Mouse (Mus musculus) layer of hippocampus, adult 2 months (tissue): ENCODE data around the gene Rasgef1b. TPM values are rescaled to one million over a fixed set of nuclear protein-coding genes. Genes with fewer than 3 reads are reported as not detected.

Experiments used
- DNase-seq, 2 experiments: peaks; one replicate each; pipeline ENCODE4 v3.0.0; 2022; ENCODE audit warnings: low spot score in 2 of 2
- H3K27ac ChIP-seq: fragments of 200-600 bp; 2 replicates; pipeline ENCODE4 v1.8.1; 2022
- H3K4me3 ChIP-seq: fragments of 200-600 bp; 2 replicates; pipeline ENCODE4 v1.8.1; 2022; ENCODE audit warnings: mild to moderate bottlenecking
- CTCF ChIP-seq: fragments of 200-600 bp; conservative IDR thresholded peaks from 2 replicates; pipeline ENCODE4 v1.8.1; 2022; ENCODE audit warnings: antibody characterized with exemption, mild to moderate bottlenecking, moderate library complexity
- total RNA-seq, 2 experiments: library from RNA; stranded (reverse); gene quantifications; 2 replicates each; pipeline ENCODE4 v1.2.3; 2021

The Rasgef1b gene
- total RNA-seq, 2 experiments from 2014 or later, result 11.1 to 11.9 TPM

GRCm38 (mm10) chr5:99687894-99688293 is 41.0 kb downstream of the Rasgef1b start:
- no peak for TF ChIP-seq CTCF
- Histone ChIP-seq H3K4me3 (no peak overlapping the region), H3K27ac (no peak overlapping the region)
- DNase-seq, result no peak

GRCm38 (mm10) chr5:99684023-99684422 is 44.8 kb downstream of the Rasgef1b start:
- TF ChIP-seq CTCF, result no peak
- Histone ChIP-seq H3K27ac (no peak overlapping the region), H3K4me3 (no peak overlapping the region)
- DNase-seq, result no peak

GRCm38 (mm10) chr5:99669971-99670571 is 58.8 kb downstream of the Rasgef1b start:
- no peak for TF ChIP-seq CTCF
- no peak overlapping the region for H3K27ac ChIP-seq
- H3K4me3 ChIP-seq, result no peak overlapping the region
- DNase-seq, result no peak

- Histone ChIP-seq H3K4me3 (no peak overlapping the region), H3K27ac (no peak overlapping the region)
- TF ChIP-seq CTCF, result no peak
- no peak for DNase-seq
Measured at GRCm38 (mm10) chr5:99656024-99656423, 72.8 kb downstream of the Rasgef1b start.

GRCm38 (mm10) chr5:99652931-99653330 is 75.9 kb downstream of the Rasgef1b start:
- TF ChIP-seq CTCF, result no peak
- H3K27ac ChIP-seq, result no peak overlapping the region
- DNase-seq, result no peak

GRCm38 (mm10) chr5:99641407-99641806 is 87.5 kb downstream of the Rasgef1b start:
- no peak for TF ChIP-seq CTCF
- Histone ChIP-seq H3K27ac (no peak overlapping the region), H3K4me3 (no peak overlapping the region)
- DNase-seq, result no peak

More at GRCm38 (mm10) chr5:99652931-99653330, 75.9 kb downstream of the Rasgef1b start:
- no peak overlapping the region for H3K4me3 ChIP-seq

GRCm38 (mm10) chr5:99636575-99636974 is 92.3 kb downstream of the Rasgef1b start:
- no peak for TF ChIP-seq CTCF
- no peak overlapping the region for H3K27ac ChIP-seq
- H3K4me3 ChIP-seq, result no peak overlapping the region
- no peak for DNase-seq

- DNase-seq, result no peak
- Histone ChIP-seq H3K27ac (no peak overlapping the region), H3K4me3 (no peak overlapping the region)
- TF ChIP-seq CTCF, result peak; percentile 67
Measured at GRCm38 (mm10) chr5:99634010-99634541, 94.8 kb downstream of the Rasgef1b start.

GRCm38 (mm10) chr5:99633548-99633947 is 95.3 kb downstream of the Rasgef1b start:
- H3K4me3 ChIP-seq, result no peak overlapping the region
- no peak overlapping the region for H3K27ac ChIP-seq
- no peak for DNase-seq
- TF ChIP-seq CTCF, result no peak

GRCm38 (mm10) chr5:99632649-99633310 is 96.1 kb downstream of the Rasgef1b start:
- Histone ChIP-seq H3K27ac (no peak overlapping the region), H3K4me3 (no peak overlapping the region)
- no peak for TF ChIP-seq CTCF
- DNase-seq, result no peak

- no peak overlapping the region for H3K27ac ChIP-seq
- peak in 1 of 2 experiments; percentile 25 for DNase-seq
- TF ChIP-seq CTCF, result peak; percentile 76
- no peak overlapping the region for H3K4me3 ChIP-seq
Measured at GRCm38 (mm10) chr5:99630087-99630486, 98.8 kb downstream of the Rasgef1b start.

GRCm38 (mm10) chr5:99625603-99626002 is 103.3 kb downstream of the Rasgef1b start:
- no peak for TF ChIP-seq CTCF

GRCm38 (mm10) chr5:99620771-99621170 is 108.1 kb downstream of the Rasgef1b start:
- H3K27ac ChIP-seq, result no peak overlapping the region
- H3K4me3 ChIP-seq, result no peak overlapping the region
- no peak for TF ChIP-seq CTCF
- no peak for DNase-seq

More at GRCm38 (mm10) chr5:99625603-99626002, 103.3 kb downstream of the Rasgef1b start:
- no peak overlapping the region for H3K27ac ChIP-seq
- H3K4me3 ChIP-seq, result no peak overlapping the region
- DNase-seq, result no peak

- H3K4me3 ChIP-seq, result no peak overlapping the region
- no peak for TF ChIP-seq CTCF
- H3K27ac ChIP-seq, result no peak overlapping the region
- no peak for DNase-seq
Measured at GRCm38 (mm10) chr5:99617271-99617800, 111.5 kb downstream of the Rasgef1b start.
